Mouse (Mus musculus): ENCODE results near the gene Ackr2. TPM values are rescaled to one million over a fixed set of nuclear protein-coding genes. Genes with fewer than 3 reads are reported as not detected.

Gene Ackr2
- total RNA-seq, 2 experiments from 2014 or later, result 5.9 to 9.5 TPM

- DNase-seq (ENCODE audit: low spot score in 2 of 2), result no peak
These were observed 16.1 kb downstream of the Ackr2 start for GRCm38 (mm10) chr9:121914226-121914757.

- no peak for DNase-seq (ENCODE audit: low spot score in 2 of 2)
These were observed 16.9 kb downstream of the Ackr2 start for GRCm38 (mm10) chr9:121915056-121915455.

GRCm38 (mm10) chr9:121916102-121916501 is 17.9 kb downstream of the Ackr2 start, which contains the start of gene Cyp8b1:
Cyp8b1 (minus strand) TSS chr9:121916305.
- no peak for DNase-seq (ENCODE audit: low spot score in 2 of 2)

- no peak for DNase-seq (ENCODE audit: low spot score in 2 of 2)
These were observed 20.9 kb downstream of the Ackr2 start for GRCm38 (mm10) chr9:121919027-121919501.

- no peak for DNase-seq (ENCODE audit: low spot score in 2 of 2)
These were observed 25.3 kb downstream of the Ackr2 start for GRCm38 (mm10) chr9:121923443-121923842.

- DNase-seq (ENCODE audit: low spot score in 2 of 2), result no peak
These were observed 25.8 kb downstream of the Ackr2 start for GRCm38 (mm10) chr9:121923906-121924305.

- no peak for DNase-seq (ENCODE audit: low spot score in 2 of 2)
These were observed 26.9 kb downstream of the Ackr2 start for GRCm38 (mm10) chr9:121924901-121925560.

- DNase-seq (ENCODE audit: low spot score in 2 of 2), result no peak
These were observed 27.8 kb downstream of the Ackr2 start for GRCm38 (mm10) chr9:121925959-121926358.

GRCm38 (mm10) chr9:121926634-121927405 is 28.7 kb downstream of the Ackr2 start:
- DNase-seq (ENCODE audit: low spot score in 2 of 2), result no peak

- DNase-seq (ENCODE audit: low spot score in 2 of 2), result no peak
These were observed 29.6 kb downstream of the Ackr2 start for GRCm38 (mm10) chr9:121927721-121928120.

GRCm38 (mm10) chr9:121928498-121928897 is 30.3 kb downstream of the Ackr2 start:
- peak; percentile 73 to 76 for DNase-seq (ENCODE audit: low spot score in 2 of 2)

- DNase-seq (ENCODE audit: low spot score in 2 of 2), result no peak
These were observed 36.7 kb downstream of the Ackr2 start for GRCm38 (mm10) chr9:121934856-121935255.

- no peak for DNase-seq (ENCODE audit: low spot score in 2 of 2)
These were observed 38.8 kb downstream of the Ackr2 start for GRCm38 (mm10) chr9:121936952-121937351.

GRCm38 (mm10) chr9:121937451-121937864 is 39.3 kb downstream of the Ackr2 start:
- DNase-seq (ENCODE audit: low spot score in 2 of 2), result no peak

- no peak for DNase-seq (ENCODE audit: low spot score in 2 of 2)
These were observed 39.8 kb downstream of the Ackr2 start for GRCm38 (mm10) chr9:121937944-121938355.

- DNase-seq (ENCODE audit: low spot score in 2 of 2), result no peak
These were observed 44.9 kb downstream of the Ackr2 start for GRCm38 (mm10) chr9:121943005-121943404.

GRCm38 (mm10) chr9:121943628-121944027 is 45.5 kb downstream of the Ackr2 start:
- no peak for DNase-seq (ENCODE audit: low spot score in 2 of 2)

- peak; percentile 80 to 82 for DNase-seq (ENCODE audit: low spot score in 2 of 2)
These were observed 49.6 kb downstream of the Ackr2 start for GRCm38 (mm10) chr9:121947784-121948183.

- no peak for DNase-seq (ENCODE audit: low spot score in 2 of 2)
These were observed 50.3 kb downstream of the Ackr2 start for GRCm38 (mm10) chr9:121948431-121948830.

GRCm38 (mm10) chr9:121950418-121951113 is 52.4 kb downstream of the Ackr2 start, which contains the start of gene Fam198a:
Fam198a (plus strand) TSS chr9:121950988.
- no peak for DNase-seq (ENCODE audit: low spot score in 2 of 2)

GRCm38 (mm10) chr9:121951114-121951423 is 52.9 kb downstream of the Ackr2 start:
- DNase-seq (ENCODE audit: low spot score in 2 of 2), result no peak
